Mouse (Mus musculus) cerebellum, adult 9-11 months (tissue): ENCODE measurements around the gene Fnbp1.

Experiments
- DNase-seq: peaks from one replicate; pipeline ENCODE4 v3.0.0; 2022

The Fnbp1 gene

GRCm38 (mm10) chr2:31018519-31018918 is 123.3 kb downstream of the Fnbp1 start:
- DNase-seq = peak; percentile 97

- DNase-seq = peak; percentile 81
Measured at GRCm38 (mm10) chr2:31017625-31018317, 124.0 kb downstream of the Fnbp1 start.

- DNase-seq = no peak
Measured at GRCm38 (mm10) chr2:31013371-31014120, 128.3 kb downstream of the Fnbp1 start.

GRCm38 (mm10) chr2:31007208-31007607 is 134.6 kb downstream of the Fnbp1 start:
- DNase-seq = no peak

GRCm38 (mm10) chr2:31006434-31006833 is 135.4 kb downstream of the Fnbp1 start:
- no peak for DNase-seq

- DNase-seq = no peak
Measured at GRCm38 (mm10) chr2:31005453-31005852, 136.4 kb downstream of the Fnbp1 start.

- DNase-seq = peak; percentile 70
Measured at GRCm38 (mm10) chr2:31002857-31003256, 139.0 kb downstream of the Fnbp1 start.

GRCm38 (mm10) chr2:30998443-30999260 is 143.2 kb downstream of the Fnbp1 start:
- no peak for DNase-seq

GRCm38 (mm10) chr2:30995432-30995996 is 146.3 kb downstream of the Fnbp1 start:
- DNase-seq = peak; percentile 50

GRCm38 (mm10) chr2:30994853-30995252 is 147.0 kb downstream of the Fnbp1 start:
- no peak for DNase-seq

- DNase-seq = no peak
Measured at GRCm38 (mm10) chr2:30990221-30990620, 151.6 kb downstream of the Fnbp1 start.

GRCm38 (mm10) chr2:30985111-30986020 is 156.4 kb downstream of the Fnbp1 start:
- DNase-seq = peak; percentile 63

- peak; percentile 71 for DNase-seq
Measured at GRCm38 (mm10) chr2:30983024-30983423, 158.8 kb downstream of the Fnbp1 start.

GRCm38 (mm10) chr2:30981790-30982513 is 159.9 kb downstream of the Fnbp1 start, which contains the start of the genes BC005624 and Usp20:
Gene BC005624, minus strand, starts transcription at chr2:30982201.
Gene Usp20, plus strand, starts transcription at chr2:30982279.
- peak; percentile 100 for DNase-seq
